Mouse (Mus musculus): Measurements from ENCODE around the gene Slit3.
A peak's percentile ranks its signal among the peaks of the same experiment; 100 is the strongest.

Slit3 gene

GRCm38 (mm10) chr11:35120894-35121610 lies at the start of gene Slit3:
TSS of gene Slit3 (plus strand) at chr11:35121224.
- DNase-seq (ENCODE audit: low spot score): peak; percentile 36

GRCm38 (mm10) chr11:35071451-35071850 lies 49.6 kb upstream of the Slit3 start:
- DNase-seq (ENCODE audit: low spot score): no peak

- no peak for DNase-seq (ENCODE audit: low spot score)
Measured at GRCm38 (mm10) chr11:35075411-35075810, 45.6 kb upstream of the Slit3 start.

GRCm38 (mm10) chr11:35080451-35081125 lies 40.4 kb upstream of the Slit3 start:
- DNase-seq (ENCODE audit: low spot score): no peak

- no peak for DNase-seq (ENCODE audit: low spot score)
Measured at GRCm38 (mm10) chr11:35082297-35082696, 38.7 kb upstream of the Slit3 start.

GRCm38 (mm10) chr11:35083049-35083448 lies 38.0 kb upstream of the Slit3 start:
- no peak for DNase-seq (ENCODE audit: low spot score)

GRCm38 (mm10) chr11:35085351-35085750 lies 35.7 kb upstream of the Slit3 start:
- no peak for DNase-seq (ENCODE audit: low spot score)

GRCm38 (mm10) chr11:35086029-35086428 lies 35.0 kb upstream of the Slit3 start:
- DNase-seq (ENCODE audit: low spot score): no peak

- DNase-seq (ENCODE audit: low spot score): no peak
Measured at GRCm38 (mm10) chr11:35087454-35087853, 33.6 kb upstream of the Slit3 start.

GRCm38 (mm10) chr11:35088136-35088535 lies 32.9 kb upstream of the Slit3 start:
- DNase-seq (ENCODE audit: low spot score): no peak

- DNase-seq (ENCODE audit: low spot score): peak; percentile 17
Measured at GRCm38 (mm10) chr11:35090629-35091335, 30.2 kb upstream of the Slit3 start.

- no peak for DNase-seq (ENCODE audit: low spot score)
Measured at GRCm38 (mm10) chr11:35096538-35096937, 24.5 kb upstream of the Slit3 start.

GRCm38 (mm10) chr11:35109781-35110180 lies 11.2 kb upstream of the Slit3 start:
- DNase-seq (ENCODE audit: low spot score): no peak

GRCm38 (mm10) chr11:35110784-35111183 lies 10.2 kb upstream of the Slit3 start:
- no peak for DNase-seq (ENCODE audit: low spot score)

- DNase-seq (ENCODE audit: low spot score): no peak
Measured at GRCm38 (mm10) chr11:35113290-35113689, 7.7 kb upstream of the Slit3 start.

GRCm38 (mm10) chr11:35116436-35116835 lies 4.6 kb upstream of the Slit3 start:
- DNase-seq (ENCODE audit: low spot score): no peak

- no peak for DNase-seq (ENCODE audit: low spot score)
Measured at GRCm38 (mm10) chr11:35117871-35118270, 3.2 kb upstream of the Slit3 start.

GRCm38 (mm10) chr11:35118731-35119130 lies 2.3 kb upstream of the Slit3 start:
- no peak for DNase-seq (ENCODE audit: low spot score)

GRCm38 (mm10) chr11:35119360-35119759 lies 1.7 kb upstream of the Slit3 start:
- DNase-seq (ENCODE audit: low spot score): peak; percentile 75

- no peak for DNase-seq (ENCODE audit: low spot score)
Measured at GRCm38 (mm10) chr11:35120076-35120475, 948 bp upstream of the Slit3 start.

GRCm38 (mm10) chr11:35121611-35121959 lies 561 bp downstream of the Slit3 start:
- DNase-seq (ENCODE audit: low spot score): no peak

GRCm38 (mm10) chr11:35122091-35122811 lies 1.2 kb downstream of the Slit3 start:
- no peak for DNase-seq (ENCODE audit: low spot score)

Data from lung, postnatal 25 days (tissue).